Mouse (Mus musculus) kidney, adult 2 months (tissue): ENCODE results near the gene Rimbp2.

Experiments
- CTCF ChIP-seq: fragments of 200-500 bp; conservative IDR thresholded peaks from 2 replicates; pipeline ENCODE4 v1.5.1; 2011; ENCODE audit warnings: low read depth, mild to moderate bottlenecking, control low read depth, low read length, moderate library complexity, mixed read lengths; ENCODE audit not compliant: insufficient read depth, insufficient read length
- POLR2A ChIP-seq: fragments of 200-500 bp; IDR thresholded peaks from one replicate; pipeline ENCODE4 v1.6.1; 2011; ENCODE audit warnings: low read depth, low read length, control low read depth

DNA sequence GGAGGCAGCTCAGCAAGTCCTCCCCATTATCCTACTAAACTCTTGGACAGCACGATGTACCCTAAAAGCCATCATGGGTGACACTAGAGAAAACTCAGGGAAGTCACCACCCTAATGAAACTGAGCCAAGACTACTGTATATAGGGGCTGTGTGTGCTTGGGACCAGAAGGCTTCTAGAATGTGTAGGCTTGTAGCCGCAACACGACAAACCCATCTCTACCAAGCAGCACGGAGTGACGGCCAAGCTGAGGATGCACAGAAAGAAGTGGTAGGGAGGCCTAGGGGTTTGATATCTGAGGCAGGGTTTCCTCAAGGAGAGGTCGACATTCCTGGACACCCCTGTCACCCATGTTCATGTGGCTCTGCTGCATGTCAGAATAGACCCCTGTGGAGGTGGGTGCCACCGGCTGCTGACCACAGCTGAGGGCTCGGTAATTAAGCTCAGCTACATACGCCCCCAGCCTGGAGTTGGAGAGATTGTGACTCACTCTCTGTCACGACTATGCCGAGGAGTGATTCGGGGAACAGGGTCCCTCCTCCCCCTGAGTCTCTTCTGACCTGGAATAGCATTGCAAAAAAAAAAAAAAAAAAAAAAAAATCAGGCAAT is 106.7 kb downstream of the Rimbp2 start:
- TF ChIP-seq CTCF, result no peak
- no peak for TF ChIP-seq POLR2A
